Mouse (Mus musculus) heart, embryonic 15.5 days (tissue): ENCODE data around the gene Grn. TPM values are rescaled to one million over a fixed set of nuclear protein-coding genes. Genes with fewer than 3 reads are reported as not detected.

ENCODE experiments used
- ATAC-seq: fragments of 200-750 bp; cut with Nextera tagmentation; replicated peaks from 2 replicates; pipeline ENCODE4 v1.8.0; 2017; ENCODE audit warnings: low read depth, moderate TSS enrichment; ENCODE audit not compliant: insufficient number of reproducible peaks, insufficient read depth, low FRiP score
- H3K27ac ChIP-seq: fragments of 300-500 bp; sonication (generic); 2 replicates; pipeline ENCODE4 v1.5.1; 2015; ENCODE audit warnings: mild to moderate bottlenecking, inconsistent platforms
- H3K27me3 ChIP-seq: fragments of 300-500 bp; sonication (generic); 2 replicates; pipeline ENCODE4 v1.6.1; 2015; ENCODE audit warnings: inconsistent platforms
- H3K36me3 ChIP-seq: fragments of 300-500 bp; sonication (generic); 2 replicates; pipeline ENCODE4 v1.6.1; 2015; ENCODE audit warnings: mild to moderate bottlenecking, inconsistent platforms
- H3K4me1 ChIP-seq: fragments of 300-500 bp; sonication (generic); replicated peaks from 2 replicates; pipeline ENCODE4 v1.6.1; 2015; ENCODE audit warnings: inconsistent platforms
- H3K4me2 ChIP-seq: fragments of 300-500 bp; sonication (generic); 2 replicates; pipeline ENCODE4 v1.6.1; 2015; ENCODE audit warnings: inconsistent platforms, mild to moderate bottlenecking, moderate library complexity
- H3K4me3 ChIP-seq: fragments of 300-500 bp; sonication (generic); 2 replicates; pipeline ENCODE4 v1.5.1; 2015; ENCODE audit warnings: mild to moderate bottlenecking, inconsistent platforms
- H3K9ac ChIP-seq: fragments of 300-500 bp; sonication (generic); 2 replicates; pipeline ENCODE4 v1.6.1; 2015; ENCODE audit warnings: mild to moderate bottlenecking, inconsistent platforms
- H3K9me3 ChIP-seq: fragments of 300-500 bp; sonication (generic); replicated peaks from 2 replicates; pipeline ENCODE4 v1.6.1; 2016; ENCODE audit warnings: inconsistent platforms
- WGBS: fragments of 180-500 bp; shearing (Covaris S2); methylation state at CpG from one replicate; pipeline ENCODE4 v1.1.7; 2015; ENCODE audit warnings: mixed read lengths; 5-methylcytosine and 5-hydroxymethylcytosine counted together
- polyA plus RNA-seq: library from polyadenylated mRNA; unstranded; fragments of >200 nt; fragmentation: Nextera tagmentation; extraction: Ambion mirVana; gene quantifications from 2 replicates; pipeline ENCODE4 v1.2.1, GENCODE M21; 2015

Gene Grn
- polyA plus RNA-seq, 1 experiment from 2014 or later, result 198 TPM

DNA sequence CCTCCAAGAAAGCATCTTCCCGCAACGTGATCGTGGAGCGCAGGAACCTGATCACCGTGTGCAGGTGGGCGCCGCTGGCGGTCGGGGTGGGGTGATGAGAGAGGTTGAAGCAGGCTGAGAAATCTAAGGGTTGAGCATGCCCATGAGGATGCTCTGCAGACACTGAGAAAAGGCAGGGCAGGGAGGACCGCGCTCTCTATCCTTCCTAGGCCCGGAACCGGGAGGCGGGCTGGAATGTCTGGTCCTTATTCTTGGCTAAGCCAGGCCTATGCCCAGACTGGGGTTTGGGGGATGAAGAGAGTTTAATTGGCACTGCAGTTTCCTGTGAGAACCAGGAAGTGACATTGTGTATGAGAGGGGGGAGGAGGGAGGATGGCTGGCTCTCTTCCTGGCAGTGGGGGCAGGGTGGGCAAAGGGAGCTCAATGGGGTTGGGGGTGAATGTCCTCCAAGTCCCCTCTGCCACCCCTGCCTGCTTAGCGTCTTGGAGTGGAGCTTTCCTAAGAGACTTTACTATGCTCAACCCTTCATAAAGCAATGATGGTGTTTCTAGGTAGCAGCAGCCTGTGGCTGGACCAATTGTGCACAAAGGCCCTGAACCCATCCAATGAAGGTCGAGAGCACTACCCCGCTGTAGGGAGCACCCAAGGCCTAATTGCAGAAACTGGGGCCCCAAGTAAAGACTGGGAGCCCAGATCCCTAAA, 36.2 kb upstream of the Grn start:
- H3K27me3 ChIP-seq, result peaks cover 43% of the 10 kb centered on the region
- H3K36me3 ChIP-seq, result no peaks in the 10 kb centered on the region
- no peaks in the 10 kb centered on the region for H3K9me3 ChIP-seq
- H3K4me3 ChIP-seq, result peak overlapping the region; percentile 43
- 10% methylated on average over 17 of the region's 17 CpGs for WGBS
- H3K9ac ChIP-seq, result peak overlapping the region; percentile 23; the same call in 1 of the 2 replicates
- ATAC-seq, result 0 out of 2 replicates have a peak, but pooled peaks have one; percentile 23
- H3K4me1 ChIP-seq, result peaks cover 21% of the 10 kb centered on the region
- H3K27ac ChIP-seq, result no peak overlapping the region
- H3K4me2 ChIP-seq, result peak overlapping the region; percentile 81

DNA sequence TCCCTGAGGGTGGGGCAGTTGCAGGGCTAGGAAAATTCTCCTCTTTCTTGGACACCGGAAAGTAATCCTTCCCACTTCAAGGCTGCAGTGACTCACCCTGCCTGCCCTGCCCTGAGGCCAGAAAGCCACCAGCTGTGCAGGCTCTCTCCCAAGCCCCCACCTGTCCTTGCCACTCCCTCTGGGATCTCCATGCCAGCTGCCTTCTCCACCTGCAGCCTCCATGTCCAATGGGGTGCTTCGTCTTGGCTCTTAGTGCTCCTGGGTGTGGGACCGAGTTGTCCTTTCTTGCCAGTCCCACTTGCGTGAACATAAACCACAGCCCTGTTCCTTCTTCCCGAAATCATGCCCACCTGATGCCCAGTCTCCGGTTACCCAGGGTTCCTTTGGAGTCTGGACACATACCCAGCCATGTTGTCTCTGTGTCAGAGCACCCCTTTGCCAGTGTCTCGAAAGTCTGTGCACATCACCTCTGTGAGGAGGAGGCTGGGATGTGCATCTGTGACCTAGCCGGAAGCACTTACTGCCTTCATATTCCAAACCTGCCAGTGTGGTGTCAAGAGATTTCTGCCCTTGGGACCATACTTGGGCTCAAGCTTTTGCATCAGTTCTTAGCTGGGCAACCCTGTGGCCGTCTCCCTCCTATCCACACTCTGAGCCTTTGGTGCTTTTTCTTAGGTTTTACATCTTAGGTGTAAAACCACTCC, 35.5 kb upstream of the Grn start:
- H3K4me1 ChIP-seq, result peaks cover 27% of the 10 kb centered on the region
- no peak overlapping the region for H3K9ac ChIP-seq
- H3K27me3 ChIP-seq, result peaks cover 50% of the 10 kb centered on the region
- no peak overlapping the region for H3K27ac ChIP-seq
- no peaks in the 10 kb centered on the region for H3K9me3 ChIP-seq
- H3K4me2 ChIP-seq, result no peak overlapping the region
- no peak for ATAC-seq
- no peaks in the 10 kb centered on the region for H3K36me3 ChIP-seq
- H3K4me3 ChIP-seq, result peak overlapping the region; percentile 43; the same call in 1 of the 2 replicates
- 80% methylated on average over 9 of the region's 9 CpGs for WGBS

DNA sequence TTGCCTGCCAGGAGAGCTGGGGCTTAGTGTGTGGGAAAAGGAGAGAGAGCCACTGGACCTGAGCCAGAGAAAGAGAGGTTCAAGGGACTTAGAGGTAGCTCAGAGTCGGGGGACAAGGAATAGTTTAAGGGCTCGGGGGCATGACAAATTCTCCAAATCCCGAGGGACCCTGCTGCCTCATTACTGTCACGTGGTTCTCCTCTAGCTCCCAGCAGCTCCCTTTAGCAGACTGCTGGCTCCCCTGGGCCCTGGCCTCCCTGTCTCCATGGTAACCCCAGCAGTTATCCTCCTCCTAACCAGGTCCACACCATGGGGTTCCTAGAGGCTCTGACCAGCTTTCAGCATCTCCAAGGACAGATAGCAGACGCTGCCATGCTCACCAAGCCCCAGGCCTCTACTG, 34.9 kb upstream of the Grn start:
- ATAC-seq, result no peak

DNA sequence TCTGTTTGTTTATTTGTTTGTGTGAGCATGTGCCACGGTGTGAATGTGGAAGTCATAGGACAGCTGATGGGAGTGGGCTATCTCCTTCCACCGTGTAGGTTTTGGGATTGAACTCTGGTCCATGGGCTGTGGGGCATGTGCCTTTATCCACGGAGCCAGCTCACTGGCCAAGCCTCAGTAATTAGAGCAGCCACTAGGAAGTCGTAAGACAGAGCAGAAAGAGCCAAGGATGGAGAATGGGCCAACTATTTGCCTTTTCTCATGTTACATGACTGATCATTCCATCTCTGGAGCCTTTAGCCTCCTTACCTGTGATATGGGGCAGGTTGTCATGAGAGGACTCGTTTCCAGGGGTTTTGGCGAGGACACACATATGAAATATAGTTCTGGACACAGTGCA, 33.9 kb upstream of the Grn start:
- H3K27ac ChIP-seq, result no peak overlapping the region
- no peaks in the 10 kb centered on the region for H3K36me3 ChIP-seq
- no peak overlapping the region for H3K4me3 ChIP-seq
- H3K9ac ChIP-seq, result no peak overlapping the region
- H3K9me3 ChIP-seq, result no peaks in the 10 kb centered on the region
- no peak for ATAC-seq
- no peak overlapping the region for H3K4me2 ChIP-seq
- 55% methylated on average over 6 of the region's 6 CpGs for WGBS
- peaks cover 66% of the 10 kb centered on the region for H3K27me3 ChIP-seq
- H3K4me1 ChIP-seq, result peaks cover 38% of the 10 kb centered on the region

More for the DNA sequence above, 34.9 kb upstream of the Grn start:
- no peak overlapping the region for H3K4me2 ChIP-seq
- H3K4me3 ChIP-seq, result no peak overlapping the region
- no peak overlapping the region for H3K27ac ChIP-seq
- H3K27me3 ChIP-seq, result peaks cover 56% of the 10 kb centered on the region
- 7% methylated on average over 5 of the region's 5 CpGs for WGBS
- no peak overlapping the region for H3K9ac ChIP-seq
- no peaks in the 10 kb centered on the region for H3K36me3 ChIP-seq
- no peaks in the 10 kb centered on the region for H3K9me3 ChIP-seq
- peaks cover 33% of the 10 kb centered on the region for H3K4me1 ChIP-seq

DNA sequence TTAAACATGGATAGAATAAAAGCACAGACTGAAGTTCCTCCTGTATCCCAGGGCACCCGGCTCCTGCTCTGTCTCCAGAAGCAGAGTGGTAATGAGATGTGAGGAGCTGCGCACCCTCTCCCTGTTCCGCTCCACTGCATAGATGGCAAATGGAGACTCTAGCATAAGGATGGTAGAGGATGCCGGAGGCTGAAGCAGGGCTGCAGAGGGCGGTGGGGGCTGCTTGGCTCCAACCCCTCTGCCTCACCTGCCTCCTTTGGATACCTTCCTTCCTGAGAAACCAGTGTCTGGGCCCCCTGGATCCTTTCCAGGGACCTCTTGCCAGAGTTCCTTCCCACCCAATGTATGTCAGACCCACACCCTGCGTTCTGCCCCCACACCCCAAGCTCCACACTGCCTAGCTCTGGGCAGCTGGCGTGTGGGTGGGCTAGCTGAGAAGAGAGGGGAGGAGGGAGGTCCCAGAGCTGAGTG, 33.4 kb upstream of the Grn start:
- WGBS, result 77% methylated on average over 7 of the region's 7 CpGs
- Histone ChIP-seq H3K4me3 (no peak overlapping the region), H3K4me2 (no peak overlapping the region), H3K27me3 (peaks cover 69% of the 10 kb centered on the region), H3K36me3 (no peaks in the 10 kb centered on the region), H3K27ac (no peak overlapping the region), H3K9ac (no peak overlapping the region), H3K9me3 (no peaks in the 10 kb centered on the region), H3K4me1 (peaks cover 38% of the 10 kb centered on the region)
- no peak for ATAC-seq

DNA sequence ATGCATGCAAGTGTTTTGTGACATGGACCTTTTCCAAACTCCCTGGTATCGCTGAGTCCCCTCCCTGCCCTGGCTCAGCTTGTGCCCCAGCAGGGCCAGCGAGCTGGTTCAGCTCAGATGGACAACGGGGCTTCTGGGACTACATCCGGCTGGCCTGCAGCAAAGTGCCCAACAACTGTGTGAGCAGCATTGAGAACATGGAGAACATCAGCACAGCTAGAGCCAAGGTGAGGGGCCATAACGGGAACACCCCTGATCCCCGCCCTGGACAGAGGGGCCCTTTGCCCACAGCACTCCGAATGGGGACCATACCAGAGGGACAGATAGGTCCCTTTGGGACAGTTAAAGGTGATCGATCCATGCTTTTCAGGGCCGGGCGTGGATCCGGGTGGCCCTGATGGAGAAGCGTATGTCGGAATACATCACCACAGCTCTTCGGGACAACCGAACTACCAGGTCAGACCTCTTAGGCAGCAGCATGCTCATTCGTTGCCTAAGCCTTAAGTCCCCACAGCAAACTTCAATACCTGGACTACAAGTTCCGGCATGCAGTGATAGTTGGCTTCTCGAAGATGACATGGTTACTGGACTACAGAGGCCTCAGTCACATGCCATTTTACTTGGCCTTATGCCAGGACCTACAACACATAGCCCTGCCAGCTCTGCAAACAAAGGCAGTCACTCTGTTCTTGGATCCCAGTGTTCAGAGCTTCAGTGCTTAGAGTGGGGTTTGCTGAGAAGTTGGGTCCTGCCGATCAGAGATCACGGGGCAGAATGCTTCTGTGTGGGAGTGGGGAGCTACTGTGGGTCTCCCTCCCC, 31.9 kb upstream of the Grn start:
- no peak; the same call in 1 of the 2 replicates for ATAC-seq
- no peaks in the 10 kb centered on the region for H3K9me3 ChIP-seq
- no peak overlapping the region for H3K9ac ChIP-seq
- no peak overlapping the region for H3K4me3 ChIP-seq
- H3K4me1 ChIP-seq, result peaks cover 30% of the 10 kb centered on the region
- H3K36me3 ChIP-seq, result peaks cover 10% of the 10 kb centered on the region
- H3K4me2 ChIP-seq, result no peak overlapping the region
- 71% methylated on average over 20 of the region's 20 CpGs for WGBS
- H3K27ac ChIP-seq, result no peak overlapping the region
- peaks cover 75% of the 10 kb centered on the region for H3K27me3 ChIP-seq

DNA sequence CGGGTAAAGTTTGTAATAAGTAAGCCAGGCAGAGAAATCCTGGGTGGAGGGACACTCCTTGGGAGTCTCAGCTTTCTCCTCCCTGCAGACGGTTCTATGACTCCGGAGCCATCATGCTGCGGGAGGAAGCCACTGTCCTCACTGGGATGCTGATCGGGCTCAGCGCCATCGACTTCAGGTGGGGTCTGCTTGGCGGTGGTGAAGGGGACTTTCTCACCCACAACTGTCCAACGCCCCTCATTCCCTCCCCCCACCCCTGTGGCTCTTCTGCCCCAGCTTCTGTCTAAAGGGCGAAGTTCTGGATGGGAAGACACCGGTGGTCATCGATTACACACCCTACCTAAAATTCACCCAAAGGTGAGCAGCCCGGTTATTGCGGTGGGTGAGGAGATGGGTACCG, 31.0 kb upstream of the Grn start:
- peak overlapping the region; percentile 52 for H3K4me2 ChIP-seq
- H3K4me1 ChIP-seq, result peaks cover 21% of the 10 kb centered on the region
- no peak overlapping the region for H3K27ac ChIP-seq
- peaks cover 18% of the 10 kb centered on the region for H3K36me3 ChIP-seq
- H3K9ac ChIP-seq, result no peak overlapping the region
- H3K9me3 ChIP-seq, result no peaks in the 10 kb centered on the region
- ATAC-seq, result no peak
- peaks cover 74% of the 10 kb centered on the region for H3K27me3 ChIP-seq
- peak overlapping the region; percentile 30; the same call in 1 of the 2 replicates for H3K4me3 ChIP-seq
- WGBS, result 11% methylated on average over 15 of the region's 15 CpGs

DNA sequence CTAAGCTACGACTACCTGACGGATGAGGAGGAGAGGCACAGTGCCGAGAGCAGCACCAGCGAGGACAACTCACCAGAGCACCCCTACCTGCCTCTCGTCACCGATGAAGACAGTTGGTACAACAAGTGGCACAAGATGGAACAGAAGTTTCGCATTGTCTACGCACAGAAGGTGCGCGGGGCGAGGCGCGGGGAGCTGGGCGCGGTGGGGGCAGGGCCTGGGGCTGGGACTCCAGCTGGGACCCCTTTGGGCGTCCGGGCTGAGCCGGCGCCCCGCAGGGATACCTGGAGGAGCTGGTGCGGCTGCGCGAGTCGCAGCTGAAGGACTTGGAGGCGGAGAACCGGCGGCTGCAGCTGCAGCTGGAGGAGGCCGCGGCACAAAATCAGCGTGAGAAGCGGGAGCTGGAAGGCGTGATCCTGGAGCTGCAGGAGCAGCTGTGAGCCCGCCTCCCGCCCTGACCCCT, 30.5 kb upstream of the Grn start:
- H3K36me3 ChIP-seq, result peaks cover 24% of the 10 kb centered on the region
- 0 out of 2 replicates have a peak overlapping the region, but pooled peaks have one; percentile 2 for H3K9ac ChIP-seq
- 2% methylated on average over 34 of the region's 34 CpGs for WGBS
- H3K4me3 ChIP-seq, result peak overlapping the region; percentile 30
- H3K9me3 ChIP-seq, result no peaks in the 10 kb centered on the region
- no peak overlapping the region for H3K27ac ChIP-seq
- peaks cover 69% of the 10 kb centered on the region for H3K27me3 ChIP-seq
- peaks cover 20% of the 10 kb centered on the region for H3K4me1 ChIP-seq
- peak overlapping the region; percentile 52 for H3K4me2 ChIP-seq
- ATAC-seq, result no peak

DNA sequence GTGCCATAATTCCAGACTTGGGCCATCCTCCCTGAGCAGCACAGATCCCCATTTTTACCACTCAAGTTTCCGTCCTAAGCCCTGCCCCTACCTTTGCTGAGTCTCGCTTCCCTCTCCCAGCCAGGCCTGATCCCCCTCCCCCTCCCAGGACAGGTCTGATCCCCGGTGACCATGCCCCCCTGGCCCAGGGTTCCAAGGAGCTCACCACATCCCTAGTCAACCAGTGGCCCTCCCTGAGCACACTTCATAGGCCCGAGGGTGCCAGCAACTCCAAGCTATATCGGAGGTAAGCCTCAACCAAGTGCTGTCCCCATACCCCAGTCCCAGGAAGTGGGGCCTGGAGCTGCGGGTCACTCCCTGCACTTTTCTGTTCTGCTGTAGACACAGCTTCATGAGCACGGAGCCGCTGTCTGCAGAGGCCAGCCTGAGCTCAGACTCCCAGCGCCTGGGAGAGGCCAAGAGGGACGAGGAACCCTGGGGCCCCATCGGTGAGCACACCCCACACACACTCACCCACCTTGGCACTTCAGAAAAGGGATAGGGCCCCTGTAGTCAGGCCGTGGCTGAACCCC, 29.5 kb upstream of the Grn start:
- 16% methylated on average over 12 of the region's 12 CpGs for WGBS
- no peaks in the 10 kb centered on the region for H3K9me3 ChIP-seq
- no peak overlapping the region for H3K4me3 ChIP-seq
- H3K27me3 ChIP-seq, result peaks cover 62% of the 10 kb centered on the region
- H3K27ac ChIP-seq, result no peak overlapping the region
- H3K4me1 ChIP-seq, result peaks cover 30% of the 10 kb centered on the region
- no peak for ATAC-seq
- H3K4me2 ChIP-seq, result no peak overlapping the region
- peaks cover 29% of the 10 kb centered on the region for H3K36me3 ChIP-seq
- no peak overlapping the region for H3K9ac ChIP-seq

DNA sequence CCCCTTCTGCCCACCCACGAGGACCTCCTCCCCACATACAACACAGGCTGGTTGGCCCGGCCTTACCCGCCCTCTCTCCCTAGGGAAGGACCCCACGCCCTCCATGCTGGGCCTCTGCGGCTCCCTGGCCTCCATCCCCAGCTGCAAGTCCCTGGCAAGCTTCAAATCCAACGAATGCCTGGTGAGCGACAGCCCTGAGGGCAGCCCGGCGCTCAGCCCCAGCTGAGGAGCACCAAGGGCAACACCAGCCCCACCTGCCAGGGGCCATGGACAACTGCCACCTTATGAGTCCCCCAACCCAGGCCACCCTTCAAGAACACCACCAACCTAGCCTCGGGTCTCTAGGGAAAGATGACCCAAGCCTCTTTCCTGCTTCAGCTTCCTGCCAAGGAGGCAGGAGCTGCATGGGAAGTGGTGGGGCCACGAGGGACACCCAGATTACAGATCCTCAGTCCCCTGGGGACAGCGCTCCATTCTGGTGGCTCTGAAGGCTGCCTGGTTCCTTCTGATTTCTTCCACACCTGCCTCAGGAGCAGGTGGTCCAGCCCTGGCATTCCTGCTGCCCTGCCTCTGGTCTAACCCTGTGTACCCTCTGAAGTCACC, 28.1 kb upstream of the Grn start:
- H3K4me2 ChIP-seq, result no peak overlapping the region
- peaks cover 42% of the 10 kb centered on the region for H3K4me1 ChIP-seq
- no peaks in the 10 kb centered on the region for H3K9me3 ChIP-seq
- no peak for ATAC-seq
- peaks cover 50% of the 10 kb centered on the region for H3K27me3 ChIP-seq
- H3K36me3 ChIP-seq, result peaks cover 29% of the 10 kb centered on the region
- no peak overlapping the region for H3K9ac ChIP-seq
- H3K4me3 ChIP-seq, result no peak overlapping the region
- no peak overlapping the region for H3K27ac ChIP-seq
- WGBS, result 56% methylated on average over 12 of the region's 12 CpGs
